20 mouse cellular contexts compared by ENCODE assay signal in genomic region chr2:45158785-45159184, GRCm38 (mm10). TPM values are rescaled to one million over a fixed set of nuclear protein-coding genes. Genes with fewer than 3 reads are reported as not detected.
DNase-seq lines count a peak whose midpoint lies in the region; ATAC-seq and TF ChIP-seq lines count a peak whose summit lies in the region.
"Had no signal": no experiment of that assay in that cellular context is flagged by ENCODE, and none has a peak within 500 bp of the region (broad histone marks: within the 10 kb centered on the region; RNA-seq: fewer than 3 reads in every experiment).

No protein-coding gene starts in this region.

- H3K36me3 ChIP-seq in forebrain, embryonic 12.5 days (replicated peaks): no peaks in the 10 kb centered on the region
- no peaks in the 10 kb centered on the region for H3K36me3 ChIP-seq in forebrain, embryonic 15.5 days
- no peaks in the 10 kb centered on the region for H3K36me3 ChIP-seq in midbrain, embryonic 10.5 days
- H3K36me3 ChIP-seq in midbrain, postnatal 0 days (ENCODE audit: insufficient read depth, low read length): no peaks in the 10 kb centered on the region
- H3K36me3 ChIP-seq: heart, embryonic 12.5 days; limb, embryonic 10.5 days had no signal

- H3K9me3 ChIP-seq in forebrain, embryonic 12.5 days: no peaks in the 10 kb centered on the region
- no peaks in the 10 kb centered on the region for H3K9me3 ChIP-seq in forebrain, embryonic 15.5 days
- H3K9me3 ChIP-seq in midbrain, embryonic 10.5 days (replicated peaks): no peaks in the 10 kb centered on the region
- no peaks in the 10 kb centered on the region for H3K9me3 ChIP-seq in midbrain, postnatal 0 days (ENCODE audit: low read length)
- H3K9me3 ChIP-seq: heart, embryonic 12.5 days; limb, embryonic 10.5 days had no signal

- H3K4me2 ChIP-seq in forebrain, embryonic 12.5 days: peak overlapping the region; percentile 50; the same call in 1 of the 2 replicates
- H3K4me2 ChIP-seq in forebrain, embryonic 15.5 days (replicated peaks): peak overlapping the region; percentile 46
- peak overlapping the region; percentile 54 for H3K4me2 ChIP-seq in midbrain, postnatal 0 days (ENCODE audit: low read depth, low read length, poor library complexity, severe bottlenecking)
- H3K4me2 ChIP-seq: heart, embryonic 12.5 days had no signal

- peak; percentile 40; the same call in 1 of the 2 replicates for ATAC-seq in forebrain, embryonic 12.5 days (ENCODE audit: low FRiP score)
- ATAC-seq in forebrain, embryonic 15.5 days (replicated peaks): peak; percentile 67
- no peak for ATAC-seq in midbrain, postnatal 0 days (ENCODE audit: low FRiP score)
- no peak for ATAC-seq in erythroid progenitor cell, adult 5-6 weeks (replicated peaks; ENCODE audit: low FRiP score, poor library complexity, severe bottlenecking)
- ATAC-seq: inflammation-experienced regulatory T-cells, adult 6 months; liver, postnatal 0 days; Patski had no signal

- no peak overlapping the region for H3K9ac ChIP-seq in forebrain, embryonic 12.5 days
- H3K9ac ChIP-seq in forebrain, embryonic 15.5 days (replicated peaks): no peak overlapping the region
- no peak overlapping the region for H3K9ac ChIP-seq in midbrain, postnatal 0 days (replicated peaks; ENCODE audit: low read length, poor library complexity, severe bottlenecking)
- H3K9ac ChIP-seq: heart, embryonic 12.5 days; liver, postnatal 0 days had no signal

- H3K4me3 ChIP-seq in forebrain, embryonic 12.5 days (replicated peaks): no peak overlapping the region
- peak overlapping the region; percentile 28; the same call in 1 of the 2 replicates for H3K4me3 ChIP-seq in forebrain, embryonic 15.5 days
- H3K4me3 ChIP-seq in midbrain, embryonic 10.5 days: peak overlapping the region; percentile 35; the same call in 1 of the 2 replicates
- H3K4me3 ChIP-seq in midbrain, postnatal 0 days (ENCODE audit: low read depth, low read length): peak overlapping the region; percentile 26; the same call in 1 of the 2 replicates
- H3K4me3 ChIP-seq: gastrocnemius, adult 2 months; heart, embryonic 12.5 days; limb, embryonic 10.5 days had no signal

- H3K27ac ChIP-seq in forebrain, embryonic 12.5 days: peak overlapping the region; percentile 75
- peak overlapping the region; percentile 69 for H3K27ac ChIP-seq in forebrain, embryonic 15.5 days (replicated peaks)
- H3K27ac ChIP-seq in midbrain, embryonic 10.5 days (replicated peaks): peak overlapping the region; percentile 78
- no peak overlapping the region for H3K27ac ChIP-seq in midbrain, postnatal 0 days (ENCODE audit: low read depth, low read length)
- H3K27ac ChIP-seq: gastrocnemius, adult 2 months; limb, embryonic 10.5 days had no signal

- no peak for TF ChIP-seq CTCF in midbrain, postnatal 0 days (IDR thresholded peaks at IDR 0.05)

- no peaks in the 10 kb centered on the region for H3K27me3 ChIP-seq in forebrain, embryonic 12.5 days
- no peaks in the 10 kb centered on the region for H3K27me3 ChIP-seq in forebrain, embryonic 15.5 days
- H3K27me3 ChIP-seq in midbrain, embryonic 10.5 days (ENCODE audit: low read depth, poor library complexity, severe bottlenecking): no peaks in the 10 kb centered on the region
- H3K27me3 ChIP-seq in midbrain, postnatal 0 days (ENCODE audit: insufficient read depth, low read length): no peaks in the 10 kb centered on the region
- H3K27me3 ChIP-seq: heart, embryonic 12.5 days; Patski had no signal

- peaks cover 15% of the 10 kb centered on the region for H3K4me1 ChIP-seq in forebrain, embryonic 12.5 days
- peaks cover 15% of the 10 kb centered on the region for H3K4me1 ChIP-seq in forebrain, embryonic 15.5 days
- H3K4me1 ChIP-seq in midbrain, embryonic 10.5 days: peaks cover 16% of the 10 kb centered on the region
- no peaks in the 10 kb centered on the region; the same call in 1 of the 2 replicates for H3K4me1 ChIP-seq in midbrain, postnatal 0 days (ENCODE audit: insufficient read depth, low read length)

- no peak for DNase-seq in midbrain, embryonic 10.5 days (ENCODE audit: low spot score)
- no peak for DNase-seq in midbrain, postnatal 0 days (ENCODE audit: low spot score)
- DNase-seq in adrenal gland, postnatal 25 days: no peak
- no peak for DNase-seq in heart, adult 18-20 months
- DNase-seq: adrenal gland, postnatal 10 days; cerebellum, adult 9-11 months; gastrocnemius, adult 2 months; heart, postnatal 14 days; kidney, adult 2 months; kidney, postnatal 25 days; liver, postnatal 0 days; lung, postnatal 10 days; thymus, postnatal 4 days had no signal

- WGBS in forebrain, embryonic 12.5 days: 53% methylated on average over 5 of the region's 5 CpGs
- 25% methylated on average over 5 of the region's 5 CpGs for WGBS in forebrain, embryonic 15.5 days
- 81% methylated on average over 5 of the region's 5 CpGs for WGBS in midbrain, embryonic 10.5 days
- WGBS in midbrain, postnatal 0 days: 53% methylated on average over 5 of the region's 5 CpGs

RNA-seq across cellular contexts. Expression of gene Zeb2, which starts 41.6 kb away (rescaled TPM):
- polyA plus RNA-seq in forebrain, embryonic 12.5 days (2016; fragmentation: Nextera tagmentation; extraction: Ambion mirVana): 63.3 and 74.3 TPM in 2 replicates
- 106 and 119 TPM in 2 replicates for polyA plus RNA-seq in forebrain, embryonic 15.5 days (2015; fragmentation: Nextera tagmentation; extraction: Ambion mirVana)
- 48.7 and 60.6 TPM in 2 replicates for polyA plus RNA-seq in midbrain, embryonic 10.5 days (2016; fragmentation: Nextera tagmentation; extraction: Ambion mirVana)
- total RNA-seq in midbrain, postnatal 0 days (2014; rRNA removed): 39.6 and 48.1 TPM in 2 replicates
- polyA plus RNA-seq in midbrain, postnatal 0 days (2015; fragmentation: Nextera tagmentation; extraction: Ambion mirVana): 13.4 and 15.3 TPM in 2 replicates
- total RNA-seq in erythroid progenitor cell, adult 5-6 weeks (2015; ENCODE audit: low replicate concordance): 45.8 and 49.9 TPM in 2 replicates
- 34.3 and 60.1 TPM in 2 replicates for total RNA-seq in erythroid progenitor cell, adult 5-6 weeks (2017; ENCODE audit: low replicate concordance)
- 170 and 221 TPM in 2 replicates for total RNA-seq in adrenal gland, postnatal 25 days (2021)
- total RNA-seq in heart, adult 18-20 months (2021): 10 to 100 TPM; 34.4 to 44.2 TPM

Comparison
In these comparisons a context has a peak if more than half of its experiments do, and no peak if none do; other contexts are left out.
1. ATAC-seq: peak in forebrain, embryonic 12.5 days (single experiment) and forebrain, embryonic 15.5 days (single experiment); none in midbrain, postnatal 0 days (single experiment) and erythroid progenitor cell, adult 5-6 weeks (single experiment).
2. Peak in every context shown above with its lines, with median percentiles within 50 percentile points of each other: H3K4me2 ChIP-seq.